Mouse (Mus musculus) limb, embryonic 11.5 days (tissue): ENCODE data around the gene A930018P22Rik. TPM values are rescaled to one million over a fixed set of nuclear protein-coding genes. Genes with fewer than 3 reads are reported as not detected.
A peak's percentile ranks its signal among the peaks of the same experiment; 100 is the strongest.

Experiments
- ATAC-seq: fragments of 200-750 bp; cut with Nextera tagmentation; 2 replicates; pipeline ENCODE4 v1.8.0; 2017; ENCODE audit warnings: low read depth; ENCODE audit not compliant: insufficient number of reproducible peaks, low FRiP score, low TSS enrichment
- DNase-seq: peaks from one replicate; pipeline ENCODE4 v3.0.0-alpha.2; 2015; ENCODE audit warnings: low spot score
- H3K27ac ChIP-seq: fragments of 300-500 bp; sonication (generic); replicated peaks from 2 replicates; pipeline ENCODE4 v1.5.1; 2014; ENCODE audit warnings: low read depth, mild to moderate bottlenecking, low read length
- H3K27me3 ChIP-seq: fragments of 300-500 bp; sonication (generic); 2 replicates; pipeline ENCODE4 v1.6.1; 2014; ENCODE audit warnings: mild to moderate bottlenecking, low read length, mixed read lengths; ENCODE audit not compliant: control insufficient read depth, insufficient read depth
- H3K36me3 ChIP-seq: fragments of 300-500 bp; sonication (generic); 2 replicates; pipeline ENCODE4 v1.6.1; 2014; ENCODE audit warnings: mild to moderate bottlenecking, low read length, moderate library complexity, mixed read lengths; ENCODE audit not compliant: control insufficient read depth, insufficient read depth
- H3K4me1 ChIP-seq: fragments of 300-500 bp; sonication (generic); 2 replicates; pipeline ENCODE4 v1.6.1; 2014; ENCODE audit warnings: low read length, mixed read lengths; ENCODE audit not compliant: control insufficient read depth, insufficient read depth
- H3K4me2 ChIP-seq: fragments of 300-500 bp; sonication (generic); 2 replicates; pipeline ENCODE4 v1.6.1; 2014; ENCODE audit warnings: low read depth, mild to moderate bottlenecking, moderate library complexity; ENCODE audit not compliant: severe bottlenecking
- H3K4me3 ChIP-seq: fragments of 300-500 bp; sonication (generic); 2 replicates; pipeline ENCODE4 v1.5.1; 2014; ENCODE audit warnings: low read depth, low read length
- H3K9ac ChIP-seq: fragments of 300-500 bp; sonication (generic); 2 replicates; pipeline ENCODE4 v1.6.1; 2014; ENCODE audit warnings: mild to moderate bottlenecking, low read length
- H3K9me3 ChIP-seq: fragments of 300-500 bp; sonication (generic); 2 replicates; pipeline ENCODE4 v1.6.1; 2016; ENCODE audit warnings: low read length; ENCODE audit not compliant: control insufficient read depth
- WGBS: fragments of 180-500 bp; shearing (Covaris S2); extraction: QIAGEN DNeasy Blood & Tissue Kit; methylation state at CpG from one replicate; pipeline ENCODE4 v1.1.7; 2014; 5-methylcytosine and 5-hydroxymethylcytosine counted together
- polyA plus RNA-seq: library from polyadenylated mRNA; unstranded; fragments of >200 nt; fragmentation: Nextera tagmentation; extraction: Ambion mirVana; gene quantifications from 2 replicates; pipeline ENCODE4 v1.2.1, GENCODE M21; 2014

A930018P22Rik gene
- polyA plus RNA-seq, 1 experiment from 2014 or later: not detected

GRCm38 (mm10) chr2:104121681-104122504 is 676 bp upstream of the A930018P22Rik start:
- H3K27me3 ChIP-seq: 0 out of 2 replicates have a peak, but pooled peaks cover 3% of the 10 kb centered on the region

DNA sequence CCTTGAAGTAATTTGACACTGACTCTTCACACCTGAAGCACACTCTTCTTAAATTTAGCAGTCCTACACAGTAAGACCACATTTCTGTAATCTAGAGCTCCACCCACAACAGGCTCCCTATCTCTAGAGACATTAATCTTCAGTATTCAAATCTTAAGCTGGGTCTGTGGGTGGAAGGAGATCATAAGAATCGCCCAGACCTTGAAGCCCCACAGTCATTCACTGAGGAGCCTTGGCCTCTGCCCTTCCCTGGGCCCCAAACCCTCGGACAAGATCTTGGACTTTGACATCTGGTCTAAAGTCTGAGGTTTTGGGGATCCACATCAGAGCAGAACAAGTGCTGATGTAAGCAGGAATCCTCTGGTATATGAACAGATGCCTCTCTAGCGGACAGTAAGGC is 971 bp downstream of the A930018P22Rik start:
- no peaks in the 10 kb centered on the region for H3K9me3 ChIP-seq
- DNase-seq: no peak
- 0 out of 2 replicates have a peak, but pooled peaks cover 3% of the 10 kb centered on the region for H3K27me3 ChIP-seq
- no peaks in the 10 kb centered on the region for H3K36me3 ChIP-seq
- no peak; the same call in 1 of the 2 replicates for ATAC-seq
- H3K27ac ChIP-seq: no peak overlapping the region
- WGBS: 45% methylated on average over 3 of the region's 3 CpGs
- H3K4me1 ChIP-seq: no peaks in the 10 kb centered on the region
- no peak overlapping the region for H3K4me3 ChIP-seq
- peak overlapping the region; percentile 87 for H3K4me2 ChIP-seq
- H3K9ac ChIP-seq: no peak overlapping the region

More at GRCm38 (mm10) chr2:104121681-104122504, 676 bp upstream of the A930018P22Rik start:
- H3K9me3 ChIP-seq: no peaks in the 10 kb centered on the region
- DNase-seq (no peak), ATAC-seq (no peak; the same call in 1 of the 2 replicates)
- no peak overlapping the region for H3K9ac ChIP-seq
- peak overlapping the region; percentile 72; the same call in 1 of the 2 replicates for H3K4me3 ChIP-seq
- H3K4me1 ChIP-seq: no peaks in the 10 kb centered on the region
- H3K36me3 ChIP-seq: no peaks in the 10 kb centered on the region
- H3K4me2 ChIP-seq: peak overlapping the region; percentile 87
- H3K27ac ChIP-seq: no peak overlapping the region
- 81% methylated on average over 8 of the region's 8 CpGs for WGBS

GRCm38 (mm10) chr2:104124071-104124470 is 1.5 kb downstream of the A930018P22Rik start:
- Histone ChIP-seq H3K36me3 (no peaks in the 10 kb centered on the region), H3K4me2 (no peak overlapping the region), H3K27ac (no peak overlapping the region), H3K9ac (no peak overlapping the region), H3K4me3 (no peak overlapping the region), H3K4me1 (no peaks in the 10 kb centered on the region), H3K9me3 (no peaks in the 10 kb centered on the region), H3K27me3 (0 out of 2 replicates have a peak, but pooled peaks cover 3% of the 10 kb centered on the region)
- ATAC-seq: no peak
- DNase-seq: no peak
- WGBS: 78% methylated on average over 5 of the region's 5 CpGs

DNA sequence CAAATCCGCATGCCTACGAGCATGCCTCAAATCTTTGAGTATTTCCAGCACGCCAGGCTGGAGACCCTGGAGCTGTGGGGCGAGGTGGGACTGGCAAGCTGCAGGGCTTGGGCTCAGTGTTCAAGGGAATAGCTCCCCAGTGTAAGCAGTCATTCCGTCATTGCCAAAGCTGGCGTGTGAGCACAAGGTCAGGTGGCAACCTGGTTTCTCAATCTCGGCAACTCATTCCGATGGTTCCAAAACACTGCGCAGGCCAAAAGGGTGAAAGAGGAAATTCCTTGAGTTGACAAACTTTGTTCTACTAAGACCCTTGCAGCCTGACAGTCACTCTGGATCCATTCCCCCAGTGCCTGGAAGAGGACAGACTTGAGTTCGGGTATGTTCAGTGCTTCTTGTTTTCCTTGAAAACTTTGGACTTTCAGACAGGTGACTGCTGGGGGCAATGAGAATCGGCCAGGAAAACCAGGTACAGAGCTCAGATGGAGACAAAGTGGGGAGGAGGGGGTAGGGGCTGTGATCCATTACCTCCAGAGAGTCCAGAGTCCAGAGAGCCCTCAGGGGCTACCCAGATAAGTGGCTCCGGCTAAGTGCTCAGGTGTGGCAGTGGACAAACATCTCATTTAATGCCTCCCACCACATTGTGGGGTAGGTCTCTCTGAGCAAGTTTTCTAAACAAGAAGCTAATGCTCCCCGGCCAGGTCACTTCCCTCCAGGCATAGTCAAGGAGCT is 6.4 kb downstream of the A930018P22Rik start:
- no peak overlapping the region for H3K9ac ChIP-seq
- no peak overlapping the region for H3K4me2 ChIP-seq
- H3K27me3 ChIP-seq: no peaks in the 10 kb centered on the region
- H3K4me1 ChIP-seq: no peaks in the 10 kb centered on the region
- ATAC-seq: no peak
- no peaks in the 10 kb centered on the region for H3K36me3 ChIP-seq
- DNase-seq: no peak
- no peaks in the 10 kb centered on the region for H3K9me3 ChIP-seq
- H3K27ac ChIP-seq: no peak overlapping the region
- H3K4me3 ChIP-seq: no peak overlapping the region
- WGBS: 87% methylated on average over 13 of the region's 13 CpGs

DNA sequence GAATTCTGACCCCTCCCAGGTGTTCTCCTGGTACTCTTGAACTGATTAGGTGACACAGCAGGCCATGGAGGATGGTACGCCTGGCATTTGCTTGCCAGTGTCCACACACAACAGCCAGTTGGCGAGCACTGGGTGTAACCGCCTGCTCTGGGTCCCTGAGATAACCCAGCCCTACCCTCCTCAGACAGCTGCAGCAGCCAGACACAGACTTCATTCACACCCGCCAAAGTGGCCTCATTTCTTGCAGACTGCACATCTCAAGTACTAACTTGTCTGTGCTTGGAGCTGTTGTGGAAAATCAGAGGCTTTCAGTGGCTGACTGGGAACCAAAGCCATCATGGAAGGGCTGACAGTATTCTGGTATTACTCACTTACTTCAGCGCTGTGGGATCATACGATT is 7.6 kb downstream of the A930018P22Rik start:
- Histone ChIP-seq H3K27ac (no peak overlapping the region), H3K4me3 (no peak overlapping the region), H3K9me3 (no peaks in the 10 kb centered on the region), H3K9ac (no peak overlapping the region), H3K36me3 (no peaks in the 10 kb centered on the region), H3K4me1 (no peaks in the 10 kb centered on the region), H3K27me3 (no peaks in the 10 kb centered on the region), H3K4me2 (no peak overlapping the region)
- ATAC-seq (no peak), DNase-seq (no peak)
- WGBS: 81% methylated on average over 6 of the region's 6 CpGs

DNA sequence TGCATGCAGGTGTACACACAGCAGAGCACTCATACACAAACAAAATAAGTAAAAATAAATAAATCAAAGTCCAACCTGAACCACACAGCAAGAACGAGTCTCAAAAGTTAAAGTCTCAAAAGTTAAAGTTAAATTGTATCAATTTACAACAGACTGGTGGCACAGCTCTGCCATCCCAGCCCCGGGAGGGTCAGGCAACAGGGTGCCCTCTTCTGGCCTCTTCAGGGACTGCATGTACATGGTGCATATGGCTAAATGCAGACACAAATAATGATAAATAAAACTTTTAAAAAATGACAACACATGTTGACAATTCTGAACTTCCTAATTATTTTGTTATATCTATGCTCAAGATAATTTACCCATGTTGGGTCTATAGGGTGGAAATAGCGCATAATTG is 8.4 kb downstream of the A930018P22Rik start:
- ATAC-seq: no peak
- Histone ChIP-seq H3K36me3 (no peaks in the 10 kb centered on the region), H3K9ac (no peak overlapping the region), H3K4me1 (no peaks in the 10 kb centered on the region), H3K27ac (no peak overlapping the region), H3K27me3 (no peaks in the 10 kb centered on the region), H3K4me3 (no peak overlapping the region), H3K4me2 (no peak overlapping the region), H3K9me3 (no peaks in the 10 kb centered on the region)
- 64% methylated on average over 3 of the region's 3 CpGs for WGBS
- DNase-seq: peak; percentile 72

- H3K36me3 ChIP-seq: no peaks in the 10 kb centered on the region
- H3K4me3 ChIP-seq: no peak overlapping the region
- H3K9me3 ChIP-seq: no peaks in the 10 kb centered on the region
- no peak overlapping the region for H3K27ac ChIP-seq
- no peaks in the 10 kb centered on the region for H3K27me3 ChIP-seq
- no peak overlapping the region for H3K4me2 ChIP-seq
- ATAC-seq (no peak), DNase-seq (no peak)
- no peaks in the 10 kb centered on the region for H3K4me1 ChIP-seq
- 77% methylated on average over 7 of the region's 7 CpGs for WGBS
- no peak overlapping the region for H3K9ac ChIP-seq
Measured at GRCm38 (mm10) chr2:104132266-104132859, 9.8 kb downstream of the A930018P22Rik start.

GRCm38 (mm10) chr2:104133042-104133810 is 10.7 kb downstream of the A930018P22Rik start:
- 34% methylated on average over 12 of the region's 12 CpGs for WGBS
- Histone ChIP-seq H3K9me3 (no peaks in the 10 kb centered on the region), H3K9ac (no peak overlapping the region), H3K27me3 (no peaks in the 10 kb centered on the region), H3K4me1 (no peaks in the 10 kb centered on the region), H3K4me2 (no peak overlapping the region), H3K36me3 (no peaks in the 10 kb centered on the region), H3K4me3 (no peak overlapping the region), H3K27ac (no peak overlapping the region)
- ATAC-seq: no peak
- DNase-seq: no peak
